9 mouse cellular contexts compared by ENCODE assay signal in genomic region chr1:39935616-39936015, GRCm38 (mm10). TPM values are rescaled to one million over a fixed set of nuclear protein-coding genes. Genes with fewer than 3 reads are reported as not detected.
A peak's percentile ranks its signal among the peaks of the same experiment; 100 is the strongest.
DNase-seq lines count a peak whose midpoint lies in the region; ATAC-seq and TF ChIP-seq lines count a peak whose summit lies in the region.
"Had no signal": no experiment of that assay in that cellular context is flagged by ENCODE, and none has a peak within 500 bp of the region (broad histone marks: within the 10 kb centered on the region; RNA-seq: fewer than 3 reads in every experiment).

No protein-coding gene starts in this region.

- TF ChIP-seq POLR2A in testis, adult 2 months (IDR thresholded peaks at IDR 0.05; ENCODE audit: control insufficient read depth, low read depth, low read length) = no peak
- no peak for TF ChIP-seq POLR2A in limb, embryonic 14.5 days (IDR thresholded peaks at IDR 0.05; ENCODE audit: borderline replicate concordance, extremely low read depth, insufficient read depth, insufficient read length)

- 0% methylated on average over 10 of the region's 10 CpGs for WGBS in limb, embryonic 14.5 days
- WGBS in stomach, postnatal 0 days = 5% methylated on average over 9 of the region's 10 CpGs

- no peaks in the 10 kb centered on the region for H3K36me3 ChIP-seq in testis, adult 2 months (ENCODE audit: control insufficient read depth, insufficient read depth, low read length)
- H3K36me3 ChIP-seq in limb, embryonic 14.5 days (ENCODE audit: control insufficient read depth, insufficient read depth, low read length) = no peaks in the 10 kb centered on the region
- H3K36me3 ChIP-seq in stomach, postnatal 0 days (ENCODE audit: control insufficient read depth, insufficient read depth, low read length) = no peaks in the 10 kb centered on the region

- peak; percentile 20 for DNase-seq in cerebellum, adult 9-10 months
- no peak for DNase-seq in cerebellum, adult 18-20 months
- no peak for DNase-seq in testis, postnatal 10 days (ENCODE audit: low spot score)
- no peak for DNase-seq in limb, embryonic 14.5 days (ENCODE audit: low spot score)
- no peak for DNase-seq in stomach, postnatal 0 days (ENCODE audit: low spot score)
- DNase-seq in adrenal gland, postnatal 14 days = no peak
- DNase-seq in natural killer cell, adult 2 months (ENCODE audit: low spot score in 2 of 2) = no peak
- DNase-seq: right cerebral cortex, postnatal 25 days had no signal

- no peaks in the 10 kb centered on the region for H3K9me3 ChIP-seq in limb, embryonic 14.5 days (ENCODE audit: control insufficient read depth, low read length)
- no peaks in the 10 kb centered on the region for H3K9me3 ChIP-seq in stomach, postnatal 0 days (ENCODE audit: control insufficient read depth, low read length)

- ATAC-seq in limb, embryonic 14.5 days (ENCODE audit: low FRiP score, low read depth) = no peak
- ATAC-seq in stomach, postnatal 0 days (ENCODE audit: low FRiP score, low TSS enrichment) = no peak

- peak overlapping the region; percentile 40 for H3K4me3 ChIP-seq in testis, adult 2 months (ENCODE audit: control insufficient read depth, low read depth, low read length)
- peak overlapping the region; percentile 31 for H3K4me3 ChIP-seq in limb, embryonic 14.5 days (replicated peaks; ENCODE audit: low read length)
- peak overlapping the region; percentile 37; the same call in 1 of the 2 replicates for H3K4me3 ChIP-seq in stomach, postnatal 0 days (ENCODE audit: low read depth, low read length)

- H3K9ac ChIP-seq in limb, embryonic 14.5 days (ENCODE audit: low read depth, low read length, severe bottlenecking) = 0 out of 2 replicates have a peak overlapping the region, but pooled peaks have one; percentile 31
- H3K9ac ChIP-seq in stomach, postnatal 0 days (ENCODE audit: low read length) = peak overlapping the region; percentile 35; the same call in 1 of the 2 replicates

- TF ChIP-seq EP300 in stomach, postnatal 0 days (optimal IDR thresholded peaks at IDR 0.05) = no peak

- TF ChIP-seq CTCF in testis, adult 2 months (IDR thresholded peaks at IDR 0.05; ENCODE audit: control insufficient read depth, insufficient read depth, insufficient replicate concordance, low read depth, low read length) = no peak
- no peak for TF ChIP-seq CTCF in stomach, postnatal 0 days (IDR thresholded peaks at IDR 0.05; ENCODE audit: low read depth)

- H3K27ac ChIP-seq in testis, adult 2 months (ENCODE audit: control insufficient read depth, insufficient read depth, low read depth, low read length) = no peak overlapping the region
- H3K27ac ChIP-seq in limb, embryonic 14.5 days (replicated peaks; ENCODE audit: low read depth, low read length) = no peak overlapping the region
- no peak overlapping the region for H3K27ac ChIP-seq in stomach, postnatal 0 days (replicated peaks)

- H3K4me2 ChIP-seq in limb, embryonic 14.5 days (replicated peaks; ENCODE audit: low read depth, low read length, severe bottlenecking) = peak overlapping the region; percentile 49
- H3K4me2 ChIP-seq in stomach, postnatal 0 days (replicated peaks; ENCODE audit: low read depth) = peak overlapping the region; percentile 55

- peaks cover 3% of the 10 kb centered on the region for H3K4me1 ChIP-seq in testis, adult 2 months (ENCODE audit: control insufficient read depth, insufficient read depth, low read length)
- H3K4me1 ChIP-seq in limb, embryonic 14.5 days (ENCODE audit: control insufficient read depth, insufficient read depth, low read length) = peaks cover 67% of the 10 kb centered on the region
- peaks cover 10% of the 10 kb centered on the region; the same call in 1 of the 2 replicates for H3K4me1 ChIP-seq in stomach, postnatal 0 days (replicated peaks; ENCODE audit: control insufficient read depth, insufficient read depth)

- no peaks in the 10 kb centered on the region for H3K27me3 ChIP-seq in testis, adult 2 months (ENCODE audit: control insufficient read depth, insufficient read depth, low read length)
- no peaks in the 10 kb centered on the region for H3K27me3 ChIP-seq in limb, embryonic 14.5 days (ENCODE audit: control insufficient read depth, insufficient read depth, low read length)
- H3K27me3 ChIP-seq in stomach, postnatal 0 days (ENCODE audit: control insufficient read depth, insufficient read depth, low read length) = no peaks in the 10 kb centered on the region

RNA-seq across cellular contexts. Expression of gene Map4k4, which starts 34.9 kb away (rescaled TPM):
- 18.5 and 25.6 TPM in 2 replicates for polyA plus RNA-seq in testis, adult 2 months (2012; rRNA removed)
- 221 and 237 TPM in 2 replicates for polyA plus RNA-seq in limb, embryonic 14.5 days (2012; rRNA removed)
- polyA plus RNA-seq in limb, embryonic 14.5 days (2014; fragmentation: Nextera tagmentation; extraction: Ambion mirVana) = 40.4 and 50.4 TPM in 2 replicates
- 8.5 and 10.1 TPM in 2 replicates for polyA plus RNA-seq in stomach, postnatal 0 days (2015; fragmentation: Nextera tagmentation; extraction: Ambion mirVana)
- 140 and 141 TPM in 2 replicates for total RNA-seq in adrenal gland, postnatal 14 days (2021)
